Mouse (Mus musculus) adrenal gland, adult 10 weeks (tissue): ENCODE results near the gene Erp27. TPM values are rescaled to one million over a fixed set of nuclear protein-coding genes. Genes with fewer than 3 reads are reported as not detected.

Experiments
- polyA plus RNA-seq: library from polyadenylated mRNA; stranded (reverse); fragments of 350-450 nt; fragmentation: Illumina TruSeq; extraction: RNeasy Lipid Tissue Mini Kit (QIAGEN cat#74804); gene quantifications from one replicate; pipeline ENCODE4 v1.2.3, GENCODE M21; 2014; ENCODE audit warnings: low read depth, low replicate concordance

The Erp27 gene
- polyA plus RNA-seq: not detected

GRCm38 (mm10) chr6:136922080-136922479 lies at the start of gene Erp27:
Gene Erp27, minus strand, starts transcription at chr6:136922180.

GRCm38 (mm10) chr6:136941051-136942021 lies 19.4 kb upstream of the Erp27 start, which contains the start of gene Arhgdib:
Gene Arhgdib, minus strand, starts transcription at chr6:136941899.

GRCm38 (mm10) chr6:136923532-136923931 lies 1.6 kb upstream of the Erp27 start, which contains the start of gene Pde6h:
Gene Pde6h, plus strand, starts transcription at chr6:136923832.

GRCm38 (mm10) chr6:136875670-136876069 lies 46.3 kb downstream of the Erp27 start, which contains the start of gene Mgp:
Gene Mgp, minus strand, starts transcription at chr6:136875823.

Other genes starting within 250 kb of the Erp27 start
- gene Gucy2c, start 140.4 kb downstream of the Erp27 start, polyA plus RNA-seq: not detected
- not detected for gene Hist4h4, start 117.8 kb downstream of the Erp27 start, polyA plus RNA-seq
- 11.4 TPM for gene H2afj, start 113.9 kb downstream of the Erp27 start, polyA plus RNA-seq
- gene BC049715, start 94.6 kb downstream of the Erp27 start, polyA plus RNA-seq: 0.70 TPM
- gene Wbp11, start 93.9 kb downstream of the Erp27 start, polyA plus RNA-seq: 102 TPM
- 0.93 TPM for gene Smco3, start 86.7 kb downstream of the Erp27 start, polyA plus RNA-seq
- gene Art4, start 64.4 kb downstream of the Erp27 start, polyA plus RNA-seq: 4.3 TPM
- gene Mgp, start 46.4 kb downstream of the Erp27 start, polyA plus RNA-seq: 110 TPM
- gene Pde6h, start 1.7 kb upstream of the Erp27 start, polyA plus RNA-seq: not detected
- 21.1 TPM for gene Arhgdib, start 19.7 kb upstream of the Erp27 start, polyA plus RNA-seq
- 289 TPM for gene Rerg, start 248.3 kb upstream of the Erp27 start, polyA plus RNA-seq